Mouse (Mus musculus) embryonic facial prominence, embryonic 11.5 days (tissue): ENCODE measurements around the gene Cdc42se2. TPM values are rescaled to one million over a fixed set of nuclear protein-coding genes. Genes with fewer than 3 reads are reported as not detected.

Experiments
- ATAC-seq: fragments of 200-750 bp; cut with Nextera tagmentation; replicated peaks from 2 replicates; pipeline ENCODE4 v1.8.0; 2017; ENCODE audit warnings: low read depth; ENCODE audit not compliant: insufficient number of reproducible peaks, low FRiP score, low TSS enrichment
- DNase-seq: peaks from one replicate; pipeline ENCODE4 v3.0.0-alpha.2; 2015; ENCODE audit warnings: low spot score
- H3K27ac ChIP-seq: fragments of 300-500 bp; sonication (generic); replicated peaks from 2 replicates; pipeline ENCODE4 v1.5.1; 2014; ENCODE audit warnings: mild to moderate bottlenecking, low read depth, low read length, control low read depth
- H3K27me3 ChIP-seq: fragments of 300-500 bp; sonication (generic); 2 replicates; pipeline ENCODE4 v1.6.1; 2014; ENCODE audit warnings: mild to moderate bottlenecking, low read length, moderate library complexity, mixed read lengths; ENCODE audit not compliant: control insufficient read depth, insufficient read depth
- H3K36me3 ChIP-seq: fragments of 300-500 bp; sonication (generic); replicated peaks from 2 replicates; pipeline ENCODE4 v1.6.1; 2014; ENCODE audit warnings: low read depth, mild to moderate bottlenecking, low read length, moderate library complexity, mixed read lengths; ENCODE audit not compliant: control insufficient read depth, insufficient read depth
- H3K4me1 ChIP-seq: fragments of 300-500 bp; sonication (generic); 2 replicates; pipeline ENCODE4 v1.6.1; 2014; ENCODE audit warnings: low read length, mixed read lengths; ENCODE audit not compliant: control insufficient read depth, insufficient read depth
- H3K4me2 ChIP-seq: fragments of 300-500 bp; sonication (generic); 2 replicates; pipeline ENCODE4 v1.6.1; 2014; ENCODE audit warnings: low read depth, mild to moderate bottlenecking, control low read depth, low read length, moderate library complexity
- H3K4me3 ChIP-seq: fragments of 300-500 bp; sonication (generic); 2 replicates; pipeline ENCODE4 v1.5.1; 2014; ENCODE audit warnings: low read depth, low read length, control low read depth
- H3K9ac ChIP-seq: fragments of 300-500 bp; sonication (generic); replicated peaks from 2 replicates; pipeline ENCODE4 v1.6.1; 2014; ENCODE audit warnings: mild to moderate bottlenecking, control low read depth, low read length
- H3K9me3 ChIP-seq: fragments of 300-500 bp; sonication (generic); replicated peaks from 2 replicates; pipeline ENCODE4 v1.6.1; 2016; ENCODE audit warnings: mild to moderate bottlenecking, low read length, inconsistent platforms, mixed read lengths; ENCODE audit not compliant: control insufficient read depth
- WGBS: fragments of 180-500 bp; shearing (Covaris S2); extraction: QIAGEN DNeasy Blood & Tissue Kit; methylation state at CpG from one replicate; pipeline ENCODE4 v1.1.7; 2014; 5-methylcytosine and 5-hydroxymethylcytosine counted together
- polyA plus RNA-seq: library from polyadenylated mRNA; unstranded; fragments of >200 nt; fragmentation: Nextera tagmentation; extraction: Ambion mirVana; gene quantifications from 2 replicates; pipeline ENCODE4 v1.2.1, GENCODE M21; 2014

The Cdc42se2 gene
- polyA plus RNA-seq, 1 experiment from 2014 or later: 150 TPM

DNA sequence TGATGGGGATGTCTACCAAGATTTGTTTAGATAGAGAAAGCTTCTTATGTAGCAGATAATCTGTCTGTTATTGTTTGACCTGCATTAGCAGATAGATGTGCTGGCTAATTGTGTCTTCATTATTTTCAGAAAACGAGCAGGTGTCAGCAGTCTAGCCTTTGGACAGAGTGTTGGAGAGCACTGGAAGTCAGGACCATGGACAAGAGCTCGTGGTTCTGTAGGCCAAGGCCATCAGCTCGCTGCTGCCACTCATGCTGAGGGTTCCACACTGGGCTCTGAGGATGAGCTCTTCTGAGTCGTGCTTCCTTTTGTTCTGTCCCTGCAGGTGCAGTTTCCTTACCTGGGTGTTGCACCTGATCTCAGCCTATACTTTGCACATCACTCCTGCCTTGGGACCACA lies 91.5 kb downstream of the Cdc42se2 start:
- Histone ChIP-seq H3K9me3 (no peaks in the 10 kb centered on the region), H3K9ac (no peak overlapping the region), H3K27ac (no peak overlapping the region), H3K36me3 (peaks cover 8% of the 10 kb centered on the region), H3K4me2 (no peak overlapping the region), H3K4me1 (no peaks in the 10 kb centered on the region), H3K27me3 (no peaks in the 10 kb centered on the region), H3K4me3 (no peak overlapping the region)
- ATAC-seq: no peak
- peak; percentile 39 for DNase-seq
- WGBS: 74% methylated on average over 4 of the region's 4 CpGs

- Histone ChIP-seq H3K36me3 (peaks cover 8% of the 10 kb centered on the region), H3K9me3 (no peaks in the 10 kb centered on the region), H3K27ac (no peak overlapping the region), H3K4me1 (no peaks in the 10 kb centered on the region), H3K4me2 (no peak overlapping the region), H3K9ac (no peak overlapping the region), H3K4me3 (no peak overlapping the region), H3K27me3 (no peaks in the 10 kb centered on the region)
- ATAC-seq (no peak), DNase-seq (no peak)
- WGBS: 88% methylated on average over 8 of the region's 8 CpGs
Measured at GRCm38 (mm10) chr11:54694291-54694690, 93.2 kb downstream of the Cdc42se2 start.

- no peaks in the 10 kb centered on the region for H3K27me3 ChIP-seq
- no peaks in the 10 kb centered on the region for H3K9me3 ChIP-seq
- ATAC-seq (no peak), DNase-seq (no peak)
- H3K27ac ChIP-seq: no peak overlapping the region
- H3K4me3 ChIP-seq: no peak overlapping the region
- no peak overlapping the region for H3K9ac ChIP-seq
- H3K4me2 ChIP-seq: no peak overlapping the region
- H3K4me1 ChIP-seq: no peaks in the 10 kb centered on the region
- H3K36me3 ChIP-seq: peaks cover 8% of the 10 kb centered on the region
- 93% methylated on average over 6 of the region's 6 CpGs for WGBS
Measured at GRCm38 (mm10) chr11:54693696-54694095, 93.8 kb downstream of the Cdc42se2 start.

DNA sequence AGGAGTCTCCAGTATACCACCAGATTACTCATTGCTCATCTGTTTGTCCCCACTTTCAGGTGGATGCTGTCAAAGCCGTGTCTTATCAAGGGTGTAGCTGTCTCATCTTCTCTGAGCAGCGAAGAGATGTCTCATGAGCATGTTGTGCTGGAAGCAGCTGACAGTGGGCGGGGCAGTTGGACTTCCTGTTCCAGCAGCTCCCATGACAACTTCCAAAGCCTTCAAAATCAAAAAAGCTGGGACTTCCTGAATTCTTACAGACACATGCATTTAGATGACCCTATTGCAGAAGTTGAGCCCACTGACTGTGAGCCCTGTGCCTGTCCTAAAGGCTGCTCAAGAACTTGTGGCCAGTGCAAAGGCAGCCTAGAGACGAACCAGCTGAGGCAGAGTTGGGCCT lies 96.3 kb downstream of the Cdc42se2 start:
- Histone ChIP-seq H3K9ac (no peak overlapping the region), H3K4me1 (peaks cover 4% of the 10 kb centered on the region; the same call in 1 of the 2 replicates), H3K27me3 (no peaks in the 10 kb centered on the region), H3K36me3 (peaks cover 8% of the 10 kb centered on the region), H3K4me2 (no peak overlapping the region), H3K9me3 (no peaks in the 10 kb centered on the region), H3K4me3 (no peak overlapping the region), H3K27ac (no peak overlapping the region)
- DNase-seq: no peak
- 92% methylated on average over 4 of the region's 4 CpGs for WGBS
- no peak for ATAC-seq

DNA sequence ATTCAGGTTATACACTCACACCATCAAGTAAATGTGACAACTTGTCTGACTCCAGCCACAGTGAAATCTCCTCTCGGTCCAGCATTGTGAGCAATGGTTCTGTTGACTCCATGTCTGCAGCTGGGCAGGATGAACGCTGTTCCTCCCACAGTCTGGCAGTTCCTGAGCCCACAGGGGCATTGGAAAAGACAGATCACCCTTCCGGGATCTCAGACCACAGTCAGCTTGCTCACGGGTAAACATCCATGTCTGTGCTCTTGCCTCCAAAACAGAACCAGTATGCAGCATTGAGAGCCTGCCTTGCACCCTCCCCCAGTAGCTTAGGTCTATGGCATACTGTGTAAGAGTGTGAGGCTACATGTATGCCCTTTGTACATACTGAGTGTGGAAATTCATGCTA lies 97.3 kb downstream of the Cdc42se2 start:
- H3K4me1 ChIP-seq: peaks cover 4% of the 10 kb centered on the region; the same call in 1 of the 2 replicates
- H3K27me3 ChIP-seq: no peaks in the 10 kb centered on the region
- H3K4me2 ChIP-seq: no peak overlapping the region
- H3K9ac ChIP-seq: no peak overlapping the region
- no peak overlapping the region for H3K4me3 ChIP-seq
- ATAC-seq (no peak), DNase-seq (no peak)
- H3K27ac ChIP-seq: no peak overlapping the region
- peaks cover 8% of the 10 kb centered on the region for H3K36me3 ChIP-seq
- no peaks in the 10 kb centered on the region for H3K9me3 ChIP-seq
- 90% methylated on average over 4 of the region's 4 CpGs for WGBS

DNA sequence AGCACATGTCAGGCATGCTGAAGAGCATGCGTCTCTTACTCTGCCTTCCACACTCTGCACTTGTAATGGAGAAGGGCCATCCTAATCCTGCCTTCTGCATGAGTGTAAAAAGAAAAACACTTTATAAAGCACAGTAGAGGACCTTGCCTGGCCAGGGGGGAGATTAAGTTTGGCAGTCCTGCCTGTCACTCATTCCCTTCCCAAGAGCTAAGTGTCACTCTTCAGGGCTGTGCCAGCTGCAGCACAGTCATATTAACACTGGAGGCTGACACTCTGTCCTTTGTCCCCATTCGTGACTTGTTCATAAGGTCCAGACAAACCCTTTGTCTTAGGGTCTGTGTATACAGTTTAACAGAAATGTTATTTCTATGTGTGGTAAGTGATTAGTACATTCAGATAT lies 102.6 kb downstream of the Cdc42se2 start:
- no peak overlapping the region for H3K4me3 ChIP-seq
- H3K36me3 ChIP-seq: no peaks in the 10 kb centered on the region
- H3K4me1 ChIP-seq: peaks cover 4% of the 10 kb centered on the region; the same call in 1 of the 2 replicates
- H3K9me3 ChIP-seq: no peaks in the 10 kb centered on the region
- no peak overlapping the region for H3K9ac ChIP-seq
- no peak overlapping the region for H3K27ac ChIP-seq
- H3K4me2 ChIP-seq: no peak overlapping the region
- ATAC-seq: no peak
- no peaks in the 10 kb centered on the region for H3K27me3 ChIP-seq
- WGBS: 82% methylated on average over 2 of the region's 2 CpGs
- DNase-seq: no peak

DNA sequence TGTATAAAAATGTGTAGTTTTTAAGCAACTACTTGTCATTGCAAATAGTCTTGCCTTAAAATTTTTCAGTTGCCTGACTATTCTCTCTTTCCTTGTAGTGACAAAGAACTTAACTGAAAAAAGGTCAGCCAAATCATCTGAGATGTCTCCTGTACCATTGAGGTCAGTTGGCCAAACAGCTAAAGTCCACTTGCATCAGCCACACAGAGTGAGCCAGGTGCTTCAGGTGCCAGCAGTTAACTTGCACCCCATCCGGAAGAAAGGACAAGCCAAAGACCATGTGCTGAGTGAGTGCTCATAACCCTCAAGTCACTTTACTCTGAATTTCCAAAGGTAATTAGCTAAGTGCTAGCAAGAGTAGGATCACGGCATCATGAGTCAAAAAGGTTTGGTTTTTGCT lies 108.3 kb downstream of the Cdc42se2 start:
- Histone ChIP-seq H3K4me1 (no peaks in the 10 kb centered on the region), H3K27me3 (no peaks in the 10 kb centered on the region), H3K9ac (no peak overlapping the region), H3K36me3 (no peaks in the 10 kb centered on the region; the same call in 1 of the 2 replicates), H3K27ac (no peak overlapping the region), H3K4me2 (no peak overlapping the region), H3K4me3 (no peak overlapping the region), H3K9me3 (no peaks in the 10 kb centered on the region)
- no peak for ATAC-seq
- 92% methylated on average over 2 of the region's 2 CpGs for WGBS
- no peak for DNase-seq

GRCm38 (mm10) chr11:54675792-54676489 lies 111.5 kb downstream of the Cdc42se2 start:
- H3K4me3 ChIP-seq: no peak overlapping the region
- no peak overlapping the region for H3K27ac ChIP-seq
- 98% methylated on average over 2 of the region's 2 CpGs for WGBS
- DNase-seq (no peak), ATAC-seq (no peak)
- no peaks in the 10 kb centered on the region for H3K4me1 ChIP-seq
- no peak overlapping the region for H3K9ac ChIP-seq
- H3K9me3 ChIP-seq: no peaks in the 10 kb centered on the region
- H3K27me3 ChIP-seq: no peaks in the 10 kb centered on the region
- H3K4me2 ChIP-seq: no peak overlapping the region
- H3K36me3 ChIP-seq: no peaks in the 10 kb centered on the region; the same call in 1 of the 2 replicates
